Mouse (Mus musculus) olfactory bulb, adult 2 months (tissue): ENCODE results near the gene Entpd7. TPM values are rescaled to one million over a fixed set of nuclear protein-coding genes. Genes with fewer than 3 reads are reported as not detected.

Experiments used
- H3K27ac ChIP-seq: fragments of 200-500 bp; 2 replicates; pipeline ENCODE4 v1.5.1; 2012; ENCODE audit warnings: low read depth, low read length; ENCODE audit not compliant: insufficient read depth
- H3K4me1 ChIP-seq: fragments of 200-500 bp; 2 replicates; pipeline ENCODE4 v1.6.1; 2012; ENCODE audit warnings: low read length; ENCODE audit not compliant: control insufficient read depth, insufficient read depth
- H3K4me3 ChIP-seq: fragments of 200-500 bp; 2 replicates; pipeline ENCODE4 v1.5.1; 2012; ENCODE audit warnings: mild to moderate bottlenecking, low read depth, low read length, moderate library complexity; ENCODE audit not compliant: insufficient read depth
- CTCF ChIP-seq: fragments of 200-500 bp; IDR thresholded peaks from 2 replicates; pipeline ENCODE4 v1.5.1; 2012; ENCODE audit warnings: low read depth, mild to moderate bottlenecking, low read length, moderate library complexity; ENCODE audit not compliant: insufficient read depth
- POLR2A ChIP-seq: fragments of 200-500 bp; IDR thresholded peaks from 2 replicates; pipeline ENCODE4 v1.6.1; 2012; ENCODE audit warnings: mild to moderate bottlenecking, low read depth, low read length, moderate library complexity; ENCODE audit not compliant: insufficient read depth
- WGBS: fragments of 180-500 bp; shearing (Covaris S2); methylation state at CpG from one replicate; pipeline ENCODE4 v1.1.7; 2018; 5-methylcytosine and 5-hydroxymethylcytosine counted together
- polyA plus RNA-seq: library from polyadenylated mRNA; stranded (reverse); fragments of >200 nt; gene quantifications from 2 replicates; pipeline ENCODE4 v1.2.4, GENCODE M21; 2012; ENCODE audit warnings: low replicate concordance; ENCODE audit not compliant: missing spikeins, insufficient read depth, insufficient read length

Gene Entpd7
- polyA plus RNA-seq, 1 experiment: not detected

DNA sequence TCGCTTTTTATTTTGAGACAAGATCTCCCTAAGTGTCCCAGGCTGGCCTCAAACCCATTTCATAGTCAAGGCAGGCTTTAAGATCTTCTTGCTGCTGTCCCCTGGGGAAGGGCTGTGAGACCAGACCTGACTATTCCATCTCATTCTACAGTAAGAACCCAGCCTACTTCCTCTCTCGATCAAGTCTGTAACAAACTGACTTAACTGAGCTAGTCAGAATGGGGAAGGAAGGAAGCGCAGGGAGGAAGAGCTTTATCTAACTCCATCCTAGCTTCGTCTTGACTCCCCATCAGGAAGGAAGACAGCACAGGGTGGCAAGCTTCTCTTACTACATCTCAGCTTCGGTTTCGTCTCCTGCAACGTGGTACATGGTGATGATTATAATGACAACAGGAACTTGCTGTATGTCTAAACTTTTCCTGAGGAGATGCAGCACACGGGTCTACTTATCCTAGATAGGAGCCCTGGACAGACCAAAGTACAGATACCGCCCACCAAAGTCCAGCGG, 9.9 kb upstream of the Entpd7 start:
- H3K4me1 ChIP-seq: no peaks in the 10 kb centered on the region
- WGBS: 85% methylated on average over 10 of the region's 10 CpGs
- TF ChIP-seq POLR2A (no peak), CTCF (no peak)
- no peak overlapping the region for H3K27ac ChIP-seq
- H3K4me3 ChIP-seq: no peak overlapping the region

DNA sequence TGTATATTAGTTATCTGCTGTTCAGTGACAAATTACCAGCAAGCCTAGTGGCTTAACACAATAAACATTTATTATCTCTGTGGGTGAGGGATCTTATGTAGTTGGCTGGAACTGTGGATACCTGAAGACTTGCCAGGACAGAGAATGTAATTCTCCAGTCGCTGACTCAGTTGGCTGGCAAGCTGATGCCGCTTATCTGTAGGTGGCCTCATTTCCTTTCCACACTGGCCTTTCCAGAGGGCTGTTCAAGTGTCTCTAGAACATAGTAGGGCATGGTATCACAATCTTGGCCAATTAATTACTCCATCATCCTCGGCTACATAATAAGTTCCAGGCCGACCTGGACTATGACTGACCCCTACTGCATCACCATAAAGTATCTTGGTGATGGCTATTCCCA, 7.9 kb upstream of the Entpd7 start:
- WGBS: 87% methylated on average over 4 of the region's 4 CpGs
- Histone ChIP-seq H3K4me1 (no peaks in the 10 kb centered on the region), H3K4me3 (no peak overlapping the region), H3K27ac (no peak overlapping the region)
- TF ChIP-seq CTCF (no peak), POLR2A (no peak)

DNA sequence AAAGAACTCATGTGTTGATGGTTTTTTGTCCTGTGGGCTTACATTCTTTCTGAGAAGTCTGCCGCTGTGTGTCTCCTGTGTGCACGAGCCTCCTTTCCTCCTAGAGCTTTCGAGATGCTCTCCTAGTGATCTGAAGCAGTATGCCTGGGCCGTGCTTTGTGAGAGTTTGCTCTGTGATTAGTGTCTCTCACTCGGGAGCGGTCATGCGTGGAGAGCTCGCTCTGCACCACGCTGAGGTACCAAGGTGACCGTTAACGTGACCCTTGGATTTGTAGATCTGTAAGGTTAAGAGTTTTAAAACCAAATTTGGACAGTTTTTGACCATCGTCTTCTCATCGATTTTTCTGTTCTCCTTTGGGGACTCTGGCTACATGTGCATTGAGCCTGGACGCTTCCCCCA, 3.3 kb downstream of the Entpd7 start:
- peaks cover 6% of the 10 kb centered on the region; the same call in 1 of the 2 replicates for H3K4me1 ChIP-seq
- TF ChIP-seq POLR2A: no peak
- TF ChIP-seq CTCF: no peak
- H3K4me3 ChIP-seq: no peak overlapping the region
- 65% methylated on average over 14 of the region's 14 CpGs for WGBS
- no peak overlapping the region for H3K27ac ChIP-seq

DNA sequence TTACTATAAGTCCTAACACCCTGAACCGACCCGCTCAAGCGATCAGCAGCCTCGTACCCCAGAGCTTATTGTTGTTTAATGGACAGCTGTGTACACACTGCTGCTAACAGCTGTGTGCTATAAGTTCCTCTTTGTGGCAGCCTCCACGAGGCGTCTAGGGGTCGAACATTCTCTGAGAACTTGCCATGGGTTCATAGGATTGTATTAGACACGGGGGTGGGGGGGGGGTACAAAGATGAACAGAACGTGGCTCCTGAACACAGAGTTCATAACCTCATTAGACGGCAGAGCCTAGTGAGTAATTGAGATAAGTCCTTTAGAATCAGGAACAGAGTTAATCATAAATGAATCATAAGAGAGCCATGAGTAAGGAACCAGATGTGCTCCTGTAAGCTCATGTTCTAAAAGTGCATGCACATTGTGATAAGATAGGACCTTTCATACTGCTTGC, 6.1 kb downstream of the Entpd7 start:
- no peak overlapping the region for H3K4me3 ChIP-seq
- peaks cover 12% of the 10 kb centered on the region; the same call in 1 of the 2 replicates for H3K4me1 ChIP-seq
- no peak for TF ChIP-seq CTCF
- no peak for TF ChIP-seq POLR2A
- WGBS: 65% methylated on average over 10 of the region's 10 CpGs
- H3K27ac ChIP-seq: no peak overlapping the region

DNA sequence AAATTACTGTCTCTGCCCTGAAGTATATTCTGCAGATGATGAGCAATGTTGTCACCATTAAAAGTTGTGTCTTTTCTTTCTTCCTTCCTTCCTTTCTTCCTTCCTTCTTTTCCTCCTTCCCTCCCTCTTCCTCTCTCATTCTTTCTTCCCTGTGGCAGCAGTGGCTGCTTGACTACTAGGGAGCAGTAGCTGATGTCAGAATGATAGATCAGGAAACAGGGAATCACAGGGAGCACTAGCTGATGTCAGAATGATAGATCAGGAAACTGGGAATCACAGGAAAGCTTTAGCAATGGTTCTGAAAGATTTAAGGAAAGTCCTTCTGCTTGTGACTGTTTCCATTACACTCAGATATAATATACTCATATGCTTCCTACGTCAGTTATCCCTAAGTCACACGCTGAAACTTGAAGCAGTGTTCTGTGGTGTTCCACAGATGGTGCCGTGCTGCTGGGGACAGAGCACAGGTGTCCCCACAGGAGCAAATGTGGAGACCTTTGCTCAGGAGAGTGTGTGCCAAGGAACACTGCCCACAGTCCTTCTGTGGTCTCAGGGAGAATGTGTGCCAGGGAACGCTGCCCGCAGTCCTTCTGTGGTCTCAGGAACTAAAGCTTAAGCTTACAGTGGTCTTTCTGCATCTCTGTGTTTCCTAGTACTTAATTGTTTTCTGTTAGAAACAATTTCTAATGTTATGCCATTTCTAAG, 8.3 kb downstream of the Entpd7 start:
- TF ChIP-seq CTCF (no peak), POLR2A (no peak)
- Histone ChIP-seq H3K4me3 (no peak overlapping the region), H3K4me1 (peaks cover 10% of the 10 kb centered on the region; the same call in 1 of the 2 replicates), H3K27ac (no peak overlapping the region)
- 86% methylated on average over 5 of the region's 5 CpGs for WGBS

DNA sequence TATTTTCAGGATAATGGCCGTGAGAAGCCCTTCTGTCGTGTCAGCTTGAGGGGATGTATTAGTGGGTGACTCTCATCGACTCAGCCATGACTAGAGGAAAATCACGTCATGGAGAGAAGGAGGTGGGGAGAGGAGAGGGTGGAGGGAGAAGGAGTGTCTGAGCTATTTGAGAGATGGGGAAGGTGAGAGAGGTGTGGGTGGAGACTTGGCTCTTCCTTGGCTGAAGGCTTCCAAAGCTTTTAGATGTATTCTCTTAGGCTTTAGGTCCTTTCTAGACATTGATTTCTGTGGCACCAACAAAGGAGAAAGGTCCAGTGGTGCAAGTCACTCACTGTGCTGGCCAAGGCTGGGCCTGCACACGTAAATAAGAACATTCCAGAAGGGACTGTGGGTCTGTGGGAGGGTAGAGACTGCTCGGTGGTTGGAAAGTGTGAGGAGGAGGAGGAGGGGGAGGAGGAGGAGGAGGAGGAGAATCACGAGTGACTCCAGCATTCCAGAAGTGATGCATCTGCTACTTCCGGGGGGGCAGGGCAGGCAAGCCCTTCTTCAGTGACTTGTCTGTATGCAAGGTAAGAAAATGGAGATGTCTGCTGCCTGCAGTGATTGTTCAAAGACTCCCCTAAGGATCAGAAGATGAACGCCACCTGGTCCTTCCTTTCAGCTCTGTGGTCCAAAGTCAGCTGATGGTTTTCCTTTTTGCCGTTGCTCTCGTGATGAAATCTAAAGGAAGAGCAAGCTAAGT, 9.7 kb downstream of the Entpd7 start:
- TF ChIP-seq CTCF (no peak), POLR2A (no peak)
- 65% methylated on average over 11 of the region's 11 CpGs for WGBS
- H3K27ac ChIP-seq: no peak overlapping the region
- peaks cover 9% of the 10 kb centered on the region; the same call in 1 of the 2 replicates for H3K4me1 ChIP-seq
- no peak overlapping the region for H3K4me3 ChIP-seq

DNA sequence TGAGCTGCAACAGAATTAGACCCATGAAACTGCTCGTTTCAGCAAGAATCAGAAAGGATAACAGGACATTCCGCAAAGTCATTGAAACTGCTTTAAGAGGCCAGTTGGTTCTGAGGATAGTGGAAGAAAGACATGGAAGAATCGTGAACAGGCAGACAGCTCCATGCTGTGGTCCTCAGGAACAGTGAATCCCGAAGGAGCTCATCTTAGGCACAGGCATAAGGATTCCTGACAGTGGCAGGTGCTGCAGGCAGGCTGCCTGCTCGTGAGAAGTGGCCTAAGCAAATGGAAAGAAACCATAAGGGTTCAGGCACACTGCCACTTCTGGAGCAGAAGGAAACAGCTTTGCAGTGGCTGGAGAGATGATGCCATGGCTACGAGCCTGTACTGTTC, 10.3 kb downstream of the Entpd7 start:
- Histone ChIP-seq H3K4me3 (no peak overlapping the region), H3K4me1 (peaks cover 9% of the 10 kb centered on the region; the same call in 1 of the 2 replicates), H3K27ac (no peak overlapping the region)
- TF ChIP-seq CTCF (no peak), POLR2A (no peak)
- WGBS: 79% methylated on average over 6 of the region's 6 CpGs

DNA sequence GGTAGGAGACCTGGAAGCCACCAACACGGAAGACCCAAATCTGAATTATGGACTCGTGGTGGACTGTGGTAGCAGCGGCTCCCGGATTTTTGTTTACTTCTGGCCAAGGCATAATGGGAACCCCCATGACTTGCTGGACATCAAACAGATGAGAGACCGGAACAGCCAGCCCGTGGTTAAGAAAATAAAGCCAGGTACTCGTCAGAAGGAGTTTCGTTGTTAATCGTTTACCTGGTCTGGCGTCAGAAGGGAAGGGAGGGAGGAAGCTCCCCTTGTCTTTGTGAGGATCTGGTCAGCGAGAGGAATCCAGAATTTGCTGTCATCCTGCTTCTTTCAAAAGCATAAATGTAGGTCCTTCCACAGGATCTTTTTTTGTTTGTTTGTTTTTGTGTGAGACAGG, 14.7 kb downstream of the Entpd7 start:
- Histone ChIP-seq H3K27ac (no peak overlapping the region), H3K4me3 (no peak overlapping the region), H3K4me1 (peaks cover 2% of the 10 kb centered on the region; the same call in 1 of the 2 replicates)
- TF ChIP-seq POLR2A (no peak), CTCF (no peak)
- 88% methylated on average over 11 of the region's 11 CpGs for WGBS
